Mouse (Mus musculus): ENCODE data around the gene Fam122c. TPM values are rescaled to one million over a fixed set of nuclear protein-coding genes. Genes with fewer than 3 reads are reported as not detected.

The Fam122c gene
- polyA plus RNA-seq (2012; rRNA removed) = not detected in 2 replicates

DNA sequence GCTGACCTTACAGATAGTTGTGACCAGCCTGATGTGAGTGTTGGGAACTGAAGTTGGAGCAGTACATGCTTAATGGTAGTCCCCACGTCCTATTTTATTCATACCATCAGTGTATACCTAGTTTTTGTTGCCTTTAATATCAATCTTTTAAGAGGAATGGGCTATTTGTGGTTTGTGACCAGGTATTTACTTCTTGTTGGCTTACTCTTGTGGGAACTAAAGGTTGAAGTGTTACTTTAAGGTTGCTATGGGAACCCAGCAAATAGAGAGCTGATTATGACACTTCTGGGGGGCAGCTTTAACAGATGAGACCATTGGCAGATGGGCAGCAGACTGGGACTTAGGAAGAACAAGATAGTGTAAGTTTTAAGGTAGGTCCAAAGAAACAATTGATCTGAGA, at the start of gene Fam122c:
Gene Fam122c (plus strand): TSS at position 301 of the 400 bp plus-strand sequence.

DNA sequence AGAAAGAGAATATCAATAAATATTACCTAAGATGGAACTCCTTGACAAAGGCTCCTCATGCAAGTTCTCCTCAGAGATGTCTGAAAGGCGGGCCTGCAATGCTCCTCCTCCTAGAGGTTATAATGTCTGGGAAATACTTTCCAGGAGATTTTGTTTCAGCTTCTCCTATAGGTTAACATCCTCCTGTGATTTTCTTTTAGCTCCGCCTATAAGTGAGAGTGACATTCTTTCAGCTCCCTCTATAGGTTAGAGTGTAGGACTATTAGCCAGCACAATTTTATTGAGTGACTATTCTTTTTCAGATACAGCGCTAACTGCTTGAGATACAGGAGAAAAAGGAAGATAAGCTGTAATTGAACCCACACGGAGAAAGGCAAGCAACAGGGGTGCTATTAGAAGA, 33.2 kb upstream of the Fam122c start, which contains the start of gene Plac1:
Gene Plac1 (minus strand): TSS at position 101 of the 400 bp plus-strand sequence.

GRCm38 (mm10) chrX:53269289-53270062, 3.7 kb upstream of the Fam122c start, which contains the start of gene Fam122b:
Fam122b (minus strand) TSS chrX:53269805.

DNA sequence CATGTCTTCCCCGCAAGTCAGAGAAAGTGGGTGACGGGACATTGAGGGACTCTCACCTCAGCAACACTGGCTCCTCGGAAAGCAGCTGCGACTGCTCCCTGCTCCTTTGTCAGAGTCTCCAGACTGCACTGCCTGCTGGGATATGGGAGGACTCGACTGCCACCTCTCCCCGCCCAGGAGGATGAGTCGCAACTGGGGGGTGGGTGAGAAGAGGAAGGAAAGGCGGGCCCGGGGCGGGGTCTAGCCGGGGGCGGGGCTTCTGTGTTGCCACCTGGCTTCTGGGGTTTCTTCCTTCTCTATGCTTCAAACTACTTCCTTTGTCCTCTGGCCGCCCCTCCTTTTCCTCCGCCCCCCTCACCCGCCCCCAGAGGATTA, 97.1 kb downstream of the Fam122c start, which contains the start of gene Mospd1:
Gene Mospd1 (minus strand): TSS at position 137 of the 375 bp plus-strand sequence.

Other genes starting within 250 kb of the Fam122c start
- gene Plac1, start 33.3 kb upstream of the Fam122c start, polyA plus RNA-seq (2012; rRNA removed) = 0.89 and 2.3 TPM in 2 replicates
- 4.3 and 7.8 TPM in 2 replicates for gene Fam122b, start 3.6 kb upstream of the Fam122c start, polyA plus RNA-seq (2012; rRNA removed)
- 0.52 and 0.83 TPM in 2 replicates for gene Mospd1, start 97.1 kb downstream of the Fam122c start, polyA plus RNA-seq (2012; rRNA removed)
- not detected in 2 replicates for gene Etd, start 161.5 kb downstream of the Fam122c start, polyA plus RNA-seq (2012; rRNA removed)